Mouse (Mus musculus): ENCODE measurements around the gene Btaf1. TPM values are rescaled to one million over a fixed set of nuclear protein-coding genes. Genes with fewer than 3 reads are reported as not detected.

Btaf1 gene
- polyA plus RNA-seq, 1 experiment from 2014 or later: 12.7 TPM

DNA sequence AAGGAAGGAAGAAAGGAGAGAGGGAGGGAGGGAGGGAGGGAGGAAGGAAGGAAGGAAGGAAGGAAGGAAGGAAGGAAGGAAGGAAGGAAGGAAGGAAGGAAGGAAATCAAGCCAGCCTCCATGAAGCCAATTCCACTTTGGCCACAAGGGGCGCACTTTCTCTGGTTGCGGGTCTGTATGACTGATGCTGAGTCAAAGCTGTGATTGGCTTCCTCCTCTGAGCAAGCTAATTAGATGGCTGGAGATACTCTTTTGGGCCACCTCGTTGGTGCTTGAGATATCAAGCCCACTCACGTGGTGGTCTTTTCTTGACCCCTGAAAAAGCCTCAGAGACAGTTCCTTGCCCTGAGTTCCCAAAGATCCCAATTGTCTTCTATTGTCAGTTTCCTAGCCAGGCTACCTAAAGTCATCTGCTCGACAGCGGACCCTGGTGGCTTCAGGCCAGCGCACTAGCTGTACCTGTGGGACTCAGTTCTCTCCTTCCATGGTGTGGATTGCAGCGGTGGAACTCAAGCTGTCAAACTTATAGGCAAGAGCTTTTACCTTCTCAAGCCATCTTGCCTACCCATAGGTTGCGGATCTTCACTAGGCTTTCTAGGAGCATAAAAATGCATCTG lies 16.1 kb upstream of the Btaf1 start:
- no peak overlapping the region for H3K4me3 ChIP-seq
- peak; percentile 79 for DNase-seq (ENCODE audit: low spot score)
- peaks cover 35% of the 10 kb centered on the region for H3K4me1 ChIP-seq (replicated peaks)
- H3K9me3 ChIP-seq: 0 out of 2 replicates have a peak, but pooled peaks cover 5% of the 10 kb centered on the region
- WGBS: 18% methylated on average over 9 of the region's 9 CpGs
- peak overlapping the region; percentile 82 for H3K27ac ChIP-seq
- peaks cover 4% of the 10 kb centered on the region for H3K27me3 ChIP-seq (ENCODE audit: insufficient read depth, poor library complexity, severe bottlenecking)
- no peaks in the 10 kb centered on the region for H3K36me3 ChIP-seq

GRCm38 (mm10) chr19:36910424-36911045 lies 15.3 kb upstream of the Btaf1 start:
- Histone ChIP-seq H3K27me3 (ENCODE audit: insufficient read depth, poor library complexity, severe bottlenecking) (peaks cover 4% of the 10 kb centered on the region), H3K36me3 (no peaks in the 10 kb centered on the region), H3K4me1 (replicated peaks) (peaks cover 34% of the 10 kb centered on the region), H3K4me3 (0 out of 2 replicates have a peak overlapping the region, but pooled peaks have one; percentile 16), H3K9me3 (0 out of 2 replicates have a peak, but pooled peaks cover 5% of the 10 kb centered on the region), H3K27ac (peak overlapping the region; percentile 82)
- 18% methylated on average over 12 of the region's 12 CpGs for WGBS
- peak; percentile 80 for DNase-seq (ENCODE audit: low spot score)

DNA sequence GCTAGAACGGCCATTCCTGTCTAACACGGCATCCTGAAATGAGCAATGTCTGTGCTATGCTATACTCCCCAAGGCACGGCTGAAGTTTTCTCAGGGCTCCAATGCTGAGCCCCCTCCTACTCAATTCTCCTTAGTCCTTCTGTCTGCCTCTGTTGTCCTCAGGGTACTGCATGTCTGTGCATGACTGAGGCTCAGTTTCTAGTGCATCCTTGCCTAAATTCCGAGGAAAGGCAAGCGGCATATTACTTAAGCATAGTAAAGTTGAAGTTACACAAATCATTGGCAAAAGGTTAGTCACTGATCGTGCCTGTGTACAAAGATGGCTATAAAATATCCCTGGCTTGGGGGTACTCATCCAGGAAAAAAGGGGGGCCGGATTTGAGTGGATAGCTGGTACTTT lies 12.8 kb upstream of the Btaf1 start:
- peaks cover 50% of the 10 kb centered on the region for H3K4me1 ChIP-seq (replicated peaks)
- H3K4me3 ChIP-seq: no peak overlapping the region
- peaks cover 4% of the 10 kb centered on the region for H3K27me3 ChIP-seq (ENCODE audit: insufficient read depth, poor library complexity, severe bottlenecking)
- no peaks in the 10 kb centered on the region for H3K9me3 ChIP-seq
- no peak overlapping the region for H3K27ac ChIP-seq
- DNase-seq (ENCODE audit: low spot score): no peak
- H3K36me3 ChIP-seq: no peaks in the 10 kb centered on the region
- 77% methylated on average over 7 of the region's 7 CpGs for WGBS

GRCm38 (mm10) chr19:36916206-36916605 lies 9.7 kb upstream of the Btaf1 start:
- DNase-seq (ENCODE audit: low spot score): no peak
- WGBS: 86% methylated on average over 4 of the region's 4 CpGs
- Histone ChIP-seq H3K4me1 (replicated peaks) (peaks cover 48% of the 10 kb centered on the region), H3K4me3 (no peak overlapping the region), H3K36me3 (no peaks in the 10 kb centered on the region), H3K9me3 (no peaks in the 10 kb centered on the region), H3K27ac (no peak overlapping the region), H3K27me3 (ENCODE audit: insufficient read depth, poor library complexity, severe bottlenecking) (peaks cover 4% of the 10 kb centered on the region)

DNA sequence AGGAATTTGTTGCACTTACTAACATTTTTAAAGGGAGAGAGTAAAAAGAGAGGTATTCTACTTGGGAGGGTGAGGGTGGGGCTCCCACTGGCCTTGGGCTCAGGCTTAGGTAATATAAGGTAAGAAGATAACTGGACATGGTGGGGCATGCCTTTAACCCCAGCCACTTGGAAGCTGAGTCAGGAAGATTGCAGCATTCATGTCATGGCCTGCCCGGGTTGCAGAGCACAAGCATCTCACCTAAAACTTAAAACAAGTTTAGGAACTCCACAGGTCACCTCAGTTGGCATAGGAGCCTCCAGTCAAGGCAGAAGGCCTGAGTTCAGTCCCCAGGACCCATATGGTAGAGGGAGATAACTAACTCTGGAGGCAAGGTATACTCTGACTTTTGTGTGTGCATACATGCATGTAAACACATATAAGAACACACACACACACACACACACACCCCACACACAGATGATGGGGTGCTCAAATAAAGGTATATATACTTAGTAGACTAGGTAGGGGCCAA lies 8.9 kb upstream of the Btaf1 start:
- Histone ChIP-seq H3K4me3 (peak overlapping the region; percentile 85), H3K36me3 (no peaks in the 10 kb centered on the region), H3K9me3 (no peaks in the 10 kb centered on the region), H3K27ac (no peak overlapping the region), H3K27me3 (ENCODE audit: insufficient read depth, poor library complexity, severe bottlenecking) (peaks cover 4% of the 10 kb centered on the region), H3K4me1 (replicated peaks) (peaks cover 41% of the 10 kb centered on the region)
- 89% methylated on average over 1 of the region's 1 CpGs for WGBS
- no peak for DNase-seq (ENCODE audit: low spot score)

GRCm38 (mm10) chr19:36918441-36919301 lies 7.2 kb upstream of the Btaf1 start:
- under 1% methylated on average over 85 of the region's 85 CpGs for WGBS
- DNase-seq (ENCODE audit: low spot score): peak; percentile 88
- H3K4me3 ChIP-seq: peak overlapping the region; percentile 85

DNA sequence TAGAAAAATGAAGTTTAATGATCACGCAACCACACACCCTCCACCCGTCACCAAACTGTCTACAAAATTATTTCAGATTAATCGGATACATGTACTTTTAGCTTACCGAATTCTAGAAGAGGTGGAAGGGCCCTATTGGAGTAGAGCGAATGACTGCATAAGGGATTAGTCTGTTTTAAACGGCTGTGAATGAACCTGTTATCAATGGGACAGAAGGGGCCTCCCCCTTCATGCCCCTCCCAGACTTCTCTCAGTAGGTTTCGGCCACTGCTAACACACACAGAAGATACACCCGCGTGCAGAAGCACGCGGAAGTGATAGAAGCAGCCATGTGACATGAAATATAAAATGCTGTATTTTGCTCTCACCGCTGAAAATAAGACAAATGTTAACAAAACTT lies 6.4 kb upstream of the Btaf1 start, which contains the start of gene Fgfbp3:
Fgfbp3 (minus strand) TSS at position 150 of the 400 bp plus-strand sequence.
- Histone ChIP-seq H3K27me3 (ENCODE audit: insufficient read depth, poor library complexity, severe bottlenecking) (no peaks in the 10 kb centered on the region), H3K4me3 (peak within 1 kb of the TSS; percentile 85), H3K4me1 (replicated peaks) (peaks cover 27% of the 10 kb centered on the region), H3K9me3 (no peaks in the 10 kb centered on the region), H3K27ac (peak within 1 kb of the TSS; percentile 96), H3K36me3 (no peaks in the 10 kb centered on the region)
- DNase-seq (ENCODE audit: low spot score): peak; percentile 29
- WGBS: 5% methylated on average over 12 of the region's 12 CpGs

More at GRCm38 (mm10) chr19:36918441-36919301, 7.2 kb upstream of the Btaf1 start:
- H3K36me3 ChIP-seq: no peaks in the 10 kb centered on the region
- H3K9me3 ChIP-seq: no peaks in the 10 kb centered on the region
- peak overlapping the region; percentile 96 for H3K27ac ChIP-seq
- H3K27me3 ChIP-seq (ENCODE audit: insufficient read depth, poor library complexity, severe bottlenecking): no peaks in the 10 kb centered on the region
- H3K4me1 ChIP-seq (replicated peaks): peaks cover 27% of the 10 kb centered on the region

DNA sequence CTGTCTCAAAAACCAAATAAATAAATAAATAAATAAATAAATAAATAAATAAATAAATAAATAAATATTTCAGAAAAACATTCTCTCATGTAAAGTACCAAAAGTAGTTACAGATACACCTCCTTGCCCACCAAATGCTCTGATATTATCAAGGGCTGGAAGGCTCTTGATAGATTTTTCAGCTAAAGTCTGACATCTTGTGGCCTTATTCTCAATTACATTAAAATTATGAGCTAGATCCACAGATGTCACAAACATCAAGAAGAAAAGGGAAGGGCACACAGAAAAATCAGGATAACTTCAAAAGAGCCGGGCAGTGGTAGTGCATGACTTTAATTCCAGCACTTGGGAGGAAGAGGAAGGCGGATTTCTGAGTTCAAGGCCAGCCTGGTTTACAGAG lies 3.9 kb upstream of the Btaf1 start:
- Histone ChIP-seq H3K27me3 (ENCODE audit: insufficient read depth, poor library complexity, severe bottlenecking) (no peaks in the 10 kb centered on the region), H3K9me3 (no peaks in the 10 kb centered on the region), H3K36me3 (no peaks in the 10 kb centered on the region), H3K27ac (no peak overlapping the region), H3K4me1 (replicated peaks) (peaks cover 29% of the 10 kb centered on the region), H3K4me3 (no peak overlapping the region)
- no peak for DNase-seq (ENCODE audit: low spot score)
- WGBS: 37% methylated on average over 2 of the region's 2 CpGs

DNA sequence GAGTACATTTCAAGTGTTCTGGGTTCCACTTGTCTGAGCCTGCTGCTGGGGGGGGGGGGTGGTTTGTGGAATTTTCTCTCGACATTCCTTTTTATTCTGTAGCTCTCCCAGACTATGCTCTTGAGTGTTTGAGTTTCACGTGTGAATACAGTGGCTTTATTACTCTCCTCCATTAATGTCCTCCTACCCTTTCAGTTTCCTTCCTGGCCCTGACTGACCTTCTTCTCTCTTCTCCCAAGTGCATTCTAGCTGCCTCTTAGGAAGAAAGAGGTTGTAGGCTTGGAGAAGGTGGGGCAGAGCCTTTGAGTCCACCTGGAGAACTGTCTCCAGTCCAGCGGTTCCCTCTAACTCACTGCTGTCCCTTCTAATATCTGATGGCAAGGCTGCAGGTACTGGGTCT lies 2.9 kb upstream of the Btaf1 start:
- no peak for DNase-seq (ENCODE audit: low spot score)
- Histone ChIP-seq H3K27me3 (ENCODE audit: insufficient read depth, poor library complexity, severe bottlenecking) (no peaks in the 10 kb centered on the region), H3K4me3 (no peak overlapping the region), H3K27ac (no peak overlapping the region), H3K9me3 (no peaks in the 10 kb centered on the region), H3K36me3 (no peaks in the 10 kb centered on the region), H3K4me1 (replicated peaks) (peaks cover 33% of the 10 kb centered on the region)
- 68% methylated on average over 3 of the region's 3 CpGs for WGBS

- peak overlapping the region; percentile 96 for H3K27ac ChIP-seq
- peaks cover 6% of the 10 kb centered on the region; the same call in 1 of the 2 replicates for H3K36me3 ChIP-seq
- no peak for DNase-seq (ENCODE audit: low spot score)
- peaks cover 25% of the 10 kb centered on the region for H3K4me1 ChIP-seq (replicated peaks)
- H3K9me3 ChIP-seq: no peaks in the 10 kb centered on the region
- peak overlapping the region; percentile 91 for H3K4me3 ChIP-seq
- 2% methylated on average over 26 of the region's 26 CpGs for WGBS
- no peaks in the 10 kb centered on the region for H3K27me3 ChIP-seq (ENCODE audit: insufficient read depth, poor library complexity, severe bottlenecking)
Measured at GRCm38 (mm10) chr19:36926553-36927236, 816 bp downstream of the Btaf1 start.

DNA sequence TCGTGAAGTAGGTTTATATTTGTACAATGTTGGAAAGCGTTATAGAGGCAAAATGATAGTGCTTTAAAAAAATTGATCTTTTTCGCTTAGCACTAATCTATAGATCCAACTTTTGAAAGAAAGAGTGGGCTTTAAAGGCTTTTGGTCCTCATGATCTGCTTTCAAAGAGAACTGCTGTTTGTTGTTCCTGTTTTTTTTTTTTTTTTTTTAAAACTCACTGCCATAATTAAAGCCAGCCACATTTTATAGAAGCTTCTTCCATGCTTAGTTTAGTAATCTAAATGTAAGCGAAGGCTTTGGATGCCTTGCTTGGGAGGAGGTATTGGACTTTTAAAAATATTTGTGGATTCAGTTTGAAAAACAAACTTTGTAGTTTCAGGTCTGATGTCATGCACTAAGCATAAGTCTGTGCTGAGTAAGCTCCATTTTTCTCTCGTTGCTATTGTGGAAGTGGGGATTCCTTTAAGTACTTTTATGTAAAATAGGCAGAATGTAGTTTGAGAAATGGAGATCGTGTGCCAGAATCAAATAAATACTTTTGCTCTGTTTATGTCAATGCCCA lies 2.0 kb downstream of the Btaf1 start:
- H3K27ac ChIP-seq: no peak overlapping the region
- peak overlapping the region; percentile 91 for H3K4me3 ChIP-seq
- DNase-seq (ENCODE audit: low spot score): no peak
- peaks cover 25% of the 10 kb centered on the region for H3K4me1 ChIP-seq (replicated peaks)
- 86% methylated on average over 6 of the region's 6 CpGs for WGBS
- no peaks in the 10 kb centered on the region for H3K27me3 ChIP-seq (ENCODE audit: insufficient read depth, poor library complexity, severe bottlenecking)
- H3K9me3 ChIP-seq: no peaks in the 10 kb centered on the region
- peaks cover 8% of the 10 kb centered on the region; the same call in 1 of the 2 replicates for H3K36me3 ChIP-seq

DNA sequence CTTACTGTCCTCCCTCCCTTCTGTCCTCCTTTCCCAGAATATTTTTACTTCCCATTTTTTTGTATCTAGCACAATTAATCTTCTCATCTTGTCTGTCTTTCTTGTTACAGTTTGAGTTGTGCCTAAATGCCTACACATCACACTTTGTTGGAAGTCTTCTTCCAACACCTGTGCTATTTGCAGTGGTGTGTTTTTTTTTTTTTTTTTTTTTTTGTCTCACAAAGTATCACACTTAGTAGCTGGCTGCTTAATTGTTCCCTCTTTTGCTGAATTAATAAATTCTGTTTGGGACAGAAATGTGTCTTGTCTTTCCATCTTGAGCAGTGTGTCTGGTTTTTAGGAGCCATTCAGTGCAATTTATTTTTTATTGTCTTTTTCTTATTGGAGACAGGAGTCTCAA lies 3.9 kb downstream of the Btaf1 start:
- H3K27ac ChIP-seq: no peak overlapping the region
- peaks cover 25% of the 10 kb centered on the region for H3K4me1 ChIP-seq (replicated peaks)
- no peaks in the 10 kb centered on the region for H3K9me3 ChIP-seq
- H3K4me3 ChIP-seq: no peak overlapping the region
- H3K36me3 ChIP-seq: peaks cover 8% of the 10 kb centered on the region; the same call in 1 of the 2 replicates
- no peaks in the 10 kb centered on the region for H3K27me3 ChIP-seq (ENCODE audit: insufficient read depth, poor library complexity, severe bottlenecking)
- no peak for DNase-seq (ENCODE audit: low spot score)

Data from hindbrain, embryonic 10.5 days (tissue).